Mouse (Mus musculus): ENCODE data around the gene Gm45208. TPM values are rescaled to one million over a fixed set of nuclear protein-coding genes. Genes with fewer than 3 reads are reported as not detected.

Gm45208 gene
- not detected in 2 replicates for total RNA-seq (2014; fragmentation: Nextera tagmentation)
- total RNA-seq (2017) = 0.44 TPM in 1 of 2 replicates, not detected in the other
- polyA plus RNA-seq (2012) = 1.1 and 2.0 TPM in 2 replicates

- ATAC-seq (ENCODE audit: extremely low read depth, insufficient number of reproducible peaks, low FRiP score, poor library complexity, severe bottlenecking) (peak; percentile 91), DNase-seq (ENCODE audit: low spot score) (peak; percentile 70)
- Histone ChIP-seq H3K4me3 (ENCODE audit: low read depth, low read length) (peak within 1 kb of the TSS; percentile 76), H3K4me1 (ENCODE audit: insufficient read depth, low read depth, low read length) (peaks cover 12% of the 10 kb centered on the region), H3K9me3 (replicated peaks) (no peaks in the 10 kb centered on the region), H3K27me3 (ENCODE audit: insufficient read depth, low read length) (no peaks in the 10 kb centered on the region), H3K36me3 (replicated peaks) (peaks cover 32% of the 10 kb centered on the region)
- TF ChIP-seq GATA2 (IDR thresholded peaks at IDR 0.05; ENCODE audit: borderline replicate concordance, low read depth, low read length) (no peak), POLR2AphosphoS5 (IDR thresholded peaks at IDR 0.05; ENCODE audit: insufficient replicate concordance, low read depth, low read length) (no peak), TAL1 (conservative IDR thresholded peaks at IDR 0.05; ENCODE audit: low read depth, low read length) (no peak), GATA1 (IDR thresholded peaks at IDR 0.05; ENCODE audit: borderline replicate concordance, low read length) (no peak), CTCF (IDR thresholded peaks at IDR 0.05; ENCODE audit: low read depth, low read length) (no peak)
These were observed at the start of gene Gm45208 for GRCm38 (mm10) chrX:7721514-7722281. Gene Gm45208 (plus strand): TSS chrX:7722245.

GRCm38 (mm10) chrX:7672739-7673138, 49.3 kb upstream of the Gm45208 start:
- TF ChIP-seq GATA2 (IDR thresholded peaks at IDR 0.05; ENCODE audit: borderline replicate concordance, low read depth, low read length) (no peak), TAL1 (conservative IDR thresholded peaks at IDR 0.05; ENCODE audit: low read depth, low read length) (no peak), CTCF (IDR thresholded peaks at IDR 0.05; ENCODE audit: low read depth, low read length) (no peak)
- H3K4me3 ChIP-seq (ENCODE audit: low read depth, low read length) = no peak overlapping the region; the same call in 1 of the 2 replicates
- DNase-seq (ENCODE audit: low spot score) = no peak
- H3K9me3 ChIP-seq (replicated peaks) = no peaks in the 10 kb centered on the region
- H3K36me3 ChIP-seq (replicated peaks) = peaks cover 13% of the 10 kb centered on the region
- no peak for ATAC-seq (ENCODE audit: extremely low read depth, insufficient number of reproducible peaks, low FRiP score, poor library complexity, severe bottlenecking)
- H3K27me3 ChIP-seq (ENCODE audit: insufficient read depth, low read length) = no peaks in the 10 kb centered on the region
- H3K4me1 ChIP-seq (ENCODE audit: insufficient read depth, low read depth, low read length) = peaks cover 51% of the 10 kb centered on the region

- TF ChIP-seq TAL1 (conservative IDR thresholded peaks at IDR 0.05; ENCODE audit: low read depth, low read length) = no peak
- TF ChIP-seq GATA1 (IDR thresholded peaks at IDR 0.05; ENCODE audit: borderline replicate concordance, low read length) = no peak
- TF ChIP-seq POLR2AphosphoS5 (IDR thresholded peaks at IDR 0.05; ENCODE audit: insufficient replicate concordance, low read depth, low read length) = no peak
- no peak for TF ChIP-seq GATA2 (IDR thresholded peaks at IDR 0.05; ENCODE audit: borderline replicate concordance, low read depth, low read length)
- no peak for TF ChIP-seq CTCF (IDR thresholded peaks at IDR 0.05; ENCODE audit: low read depth, low read length)
- peak; percentile 42 for DNase-seq (ENCODE audit: low spot score)
- H3K4me1 ChIP-seq (ENCODE audit: insufficient read depth, low read depth, low read length) = peaks cover 51% of the 10 kb centered on the region
- no peaks in the 10 kb centered on the region for H3K9me3 ChIP-seq (replicated peaks)
- H3K27me3 ChIP-seq (ENCODE audit: insufficient read depth, low read length) = no peaks in the 10 kb centered on the region
- peaks cover 9% of the 10 kb centered on the region for H3K36me3 ChIP-seq (replicated peaks)
- peak overlapping the region; percentile 44; the same call in 1 of the 2 replicates for H3K4me3 ChIP-seq (ENCODE audit: low read depth, low read length)
- ATAC-seq (ENCODE audit: extremely low read depth, insufficient number of reproducible peaks, low FRiP score, poor library complexity, severe bottlenecking) = peak; percentile 46
These were observed 48.3 kb upstream of the Gm45208 start for GRCm38 (mm10) chrX:7673578-7674281.

GRCm38 (mm10) chrX:7674284-7675000, 47.6 kb upstream of the Gm45208 start:
- Histone ChIP-seq H3K4me3 (ENCODE audit: low read depth, low read length) (peak overlapping the region; percentile 44; the same call in 1 of the 2 replicates), H3K27me3 (ENCODE audit: insufficient read depth, low read length) (no peaks in the 10 kb centered on the region), H3K4me1 (ENCODE audit: insufficient read depth, low read depth, low read length) (peaks cover 52% of the 10 kb centered on the region), H3K36me3 (replicated peaks) (peaks cover 2% of the 10 kb centered on the region), H3K9me3 (replicated peaks) (no peaks in the 10 kb centered on the region)
- TF ChIP-seq POLR2AphosphoS5 (IDR thresholded peaks at IDR 0.05; ENCODE audit: insufficient replicate concordance, low read depth, low read length) = no peak
- no peak for TF ChIP-seq GATA1 (IDR thresholded peaks at IDR 0.05; ENCODE audit: borderline replicate concordance, low read length)
- no peak for TF ChIP-seq GATA2 (IDR thresholded peaks at IDR 0.05; ENCODE audit: borderline replicate concordance, low read depth, low read length)
- TF ChIP-seq CTCF (IDR thresholded peaks at IDR 0.05; ENCODE audit: low read depth, low read length) = no peak
- no peak for TF ChIP-seq TAL1 (conservative IDR thresholded peaks at IDR 0.05; ENCODE audit: low read depth, low read length)
- DNase-seq (ENCODE audit: low spot score) (peak; percentile 9), ATAC-seq (ENCODE audit: extremely low read depth, insufficient number of reproducible peaks, low FRiP score, poor library complexity, severe bottlenecking) (no peak)

- Histone ChIP-seq H3K9me3 (replicated peaks) (no peaks in the 10 kb centered on the region), H3K27me3 (ENCODE audit: insufficient read depth, low read length) (no peaks in the 10 kb centered on the region), H3K4me3 (ENCODE audit: low read depth, low read length) (peak overlapping the region; percentile 44; the same call in 1 of the 2 replicates), H3K36me3 (replicated peaks) (no peaks in the 10 kb centered on the region), H3K4me1 (ENCODE audit: insufficient read depth, low read depth, low read length) (peaks cover 57% of the 10 kb centered on the region)
- ATAC-seq (ENCODE audit: extremely low read depth, insufficient number of reproducible peaks, low FRiP score, poor library complexity, severe bottlenecking) = no peak
- DNase-seq (ENCODE audit: low spot score) = no peak
- no peak for TF ChIP-seq GATA2 (IDR thresholded peaks at IDR 0.05; ENCODE audit: borderline replicate concordance, low read depth, low read length)
- TF ChIP-seq POLR2AphosphoS5 (IDR thresholded peaks at IDR 0.05; ENCODE audit: insufficient replicate concordance, low read depth, low read length) = no peak
- TF ChIP-seq GATA1 (IDR thresholded peaks at IDR 0.05; ENCODE audit: borderline replicate concordance, low read length) = no peak
- TF ChIP-seq CTCF (IDR thresholded peaks at IDR 0.05; ENCODE audit: low read depth, low read length) = no peak
- no peak for TF ChIP-seq TAL1 (conservative IDR thresholded peaks at IDR 0.05; ENCODE audit: low read depth, low read length)
These were observed 47.1 kb upstream of the Gm45208 start for GRCm38 (mm10) chrX:7675001-7675380.

Measured in G1E (cell line).